Mouse (Mus musculus): ENCODE measurements around the gene N4bp1.

GRCm38 (mm10) chr8:86908536-86908935 lies 23.5 kb upstream of the N4bp1 start:
- TF ChIP-seq POLR2A (IDR thresholded peaks at IDR 0.05; ENCODE audit: low read depth, low read length): no peak
- peak; percentile 79; the same call in 1 of the 2 replicates for TF ChIP-seq CTCF (IDR thresholded peaks at IDR 0.05; ENCODE audit: borderline replicate concordance, insufficient read depth, low read length)
